Mouse (Mus musculus) lung, adult 10 weeks (tissue): Measurements from ENCODE around the gene B3gnt4. TPM values are rescaled to one million over a fixed set of nuclear protein-coding genes. Genes with fewer than 3 reads are reported as not detected.

ENCODE experiments used
- polyA plus RNA-seq: library from polyadenylated mRNA; stranded (reverse); fragments of 350-450 nt; fragmentation: Illumina TruSeq; extraction: RNeasy Lipid Tissue Mini Kit (QIAGEN cat#74804); gene quantifications from one replicate; pipeline ENCODE4 v1.2.3, GENCODE M21; 2014; ENCODE audit warnings: low read depth, low replicate concordance; ENCODE audit not compliant: insufficient read depth

Gene B3gnt4
- polyA plus RNA-seq: 1.9 TPM

DNA sequence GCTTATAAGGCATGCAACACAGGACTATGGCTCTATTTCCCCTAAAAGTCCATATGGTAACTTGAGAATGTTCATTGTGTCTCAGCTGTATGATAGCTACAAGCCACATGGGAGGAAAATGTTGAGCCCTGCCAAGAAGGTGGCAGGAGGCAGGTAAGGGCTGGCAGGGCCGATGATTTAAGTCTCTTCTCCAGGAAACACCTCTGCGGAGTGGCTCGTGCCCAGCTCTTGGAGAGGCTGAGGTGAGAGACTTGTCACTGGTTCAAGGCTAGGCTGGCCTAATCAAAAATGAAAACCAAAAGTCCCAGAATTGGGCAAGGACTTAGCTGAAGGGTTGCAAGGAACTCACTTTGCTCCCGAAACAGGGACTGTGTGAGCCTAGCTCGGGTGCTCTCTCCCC, at the start of gene B3gnt4:
TSS of gene B3gnt4 (plus strand) at position 301 of the 400 bp plus-strand sequence.

DNA sequence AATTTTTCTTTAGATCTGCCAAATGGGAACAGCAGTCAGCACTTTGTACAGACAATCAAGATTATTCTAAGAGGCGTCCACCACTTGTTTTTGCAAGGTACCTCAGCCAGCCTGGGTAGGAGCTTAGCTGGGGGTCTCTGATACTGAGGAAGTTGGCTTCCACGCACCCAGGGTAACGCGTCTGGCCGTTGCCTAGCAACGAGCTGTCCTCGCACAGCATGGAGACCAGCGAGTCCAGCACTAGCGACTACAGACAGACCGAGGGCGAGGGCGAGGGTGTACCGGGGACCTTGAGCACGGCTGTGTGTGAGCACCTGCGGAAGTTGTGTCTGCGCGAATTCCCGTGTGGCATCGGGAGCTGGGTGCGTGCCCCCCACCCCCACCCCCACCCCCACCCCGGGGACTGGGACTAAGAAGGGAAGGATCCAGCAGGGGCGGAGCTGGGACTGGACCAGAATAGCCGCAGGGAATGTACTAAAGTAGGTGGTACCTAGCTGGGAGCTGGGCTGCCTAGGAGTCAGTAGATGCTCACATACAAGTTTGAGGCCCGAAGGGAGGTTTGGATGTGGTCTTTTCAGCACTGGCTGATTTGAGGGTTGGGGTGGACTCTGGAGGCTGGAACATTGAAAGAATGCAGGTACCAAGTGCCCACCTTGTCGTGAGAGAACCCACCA, 21.0 kb upstream of the B3gnt4 start, which contains the start of the genes Lrrc43 and Il31:
TSS of gene Lrrc43 (plus strand) at position 194 of the 674 bp plus-strand sequence.
TSS of gene Il31 (minus strand) at position 378 of the 674 bp plus-strand sequence.

DNA sequence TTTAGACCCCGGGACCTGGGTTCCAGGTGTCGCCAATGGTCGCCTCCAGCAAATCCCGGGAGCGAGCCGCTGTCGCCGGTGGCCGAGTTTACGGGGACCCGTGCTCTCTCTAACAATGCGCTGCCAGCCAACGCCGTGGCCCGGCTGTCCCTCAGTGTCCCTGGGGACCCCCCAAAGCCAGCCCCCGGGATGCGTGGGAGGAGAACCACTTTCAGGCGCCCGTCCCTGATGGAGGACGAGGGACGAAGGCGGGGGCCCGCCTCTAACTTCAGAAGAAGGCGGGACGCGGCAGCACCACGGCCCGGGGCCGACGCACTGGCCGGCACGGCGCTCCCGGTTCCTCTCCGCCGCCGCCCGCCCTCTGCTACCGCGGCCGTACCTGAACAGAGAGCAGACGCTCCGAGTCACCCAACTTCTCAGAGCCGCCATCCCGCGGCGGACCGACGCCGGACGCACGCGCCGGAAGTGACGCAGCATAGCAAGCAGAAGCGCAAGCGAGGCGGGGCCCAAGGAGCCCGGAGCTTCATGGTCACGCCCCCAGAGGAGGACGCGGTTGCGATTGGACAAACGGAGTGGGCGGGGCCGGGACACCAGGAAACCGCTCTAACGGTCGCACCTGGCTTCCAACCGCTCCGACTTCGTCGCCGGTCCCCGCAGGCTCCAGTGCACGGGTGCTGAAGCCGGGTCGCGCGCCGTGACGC, 13.6 kb downstream of the B3gnt4 start, which contains the start of gene Diablo:
TSS of gene Diablo (minus strand) at position 485 of the 701 bp plus-strand sequence.

DNA sequence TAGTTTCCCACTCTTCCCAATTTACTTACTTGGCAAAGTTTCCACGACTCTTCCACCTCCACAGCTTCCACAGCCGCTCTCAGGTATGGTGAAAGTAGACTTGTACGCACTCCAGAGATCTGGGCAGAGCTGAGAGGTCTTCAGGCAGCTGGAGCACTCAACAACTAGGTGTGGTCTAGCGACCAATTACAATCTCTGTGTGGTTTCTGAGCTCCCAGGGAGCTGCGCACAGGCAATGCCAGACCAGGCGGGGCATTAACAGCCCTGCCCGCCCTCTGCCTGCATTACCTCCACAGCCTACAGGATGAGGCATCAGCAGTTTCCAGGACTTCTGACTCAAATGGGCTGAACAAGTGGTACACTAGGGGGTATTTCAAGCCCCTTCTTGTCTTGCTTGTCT, 15.0 kb downstream of the B3gnt4 start, which contains the start of gene Gm49027:
TSS of gene Gm49027 (minus strand) at position 208 of the 400 bp plus-strand sequence.

Other genes with a start within 250 kb of the B3gnt4 start
- 4.9 TPM for gene Bcl7a, start 166.6 kb upstream of the B3gnt4 start, polyA plus RNA-seq
- 9.5 TPM for gene Mlxip, start 115.7 kb upstream of the B3gnt4 start, polyA plus RNA-seq
- 1.2 TPM for gene Lrrc43, start 21.2 kb upstream of the B3gnt4 start, polyA plus RNA-seq
- gene Il31, start 21.0 kb upstream of the B3gnt4 start, polyA plus RNA-seq: not detected
- 46.3 TPM for gene Diablo, start 13.7 kb downstream of the B3gnt4 start, polyA plus RNA-seq
- 1.8 TPM for gene Gm49027, start 15.0 kb downstream of the B3gnt4 start, polyA plus RNA-seq
- 12.2 TPM for gene Vps33a, start 62.6 kb downstream of the B3gnt4 start, polyA plus RNA-seq
- 45.8 TPM for gene Clip1, start 174.2 kb downstream of the B3gnt4 start, polyA plus RNA-seq
- 23.2 TPM for gene Zcchc8, start 210.6 kb downstream of the B3gnt4 start, polyA plus RNA-seq
- gene Rsrc2, start 239.0 kb downstream of the B3gnt4 start, polyA plus RNA-seq: 55.2 TPM
- 0.74 TPM for gene Kntc1, start 239.3 kb downstream of the B3gnt4 start, polyA plus RNA-seq